Mouse (Mus musculus) MEL-GATA-1-ER (cell line): ENCODE results near the gene Gm49333.
A peak's percentile ranks its signal among the peaks of the same experiment; 100 is the strongest.

Source experiments
- DNase-seq: peaks from one replicate; pipeline ENCODE4 v3.0.0-alpha.2; 2012; ENCODE audit warnings: low read depth; ENCODE audit errors: extremely low read depth

Gene Gm49333

DNA sequence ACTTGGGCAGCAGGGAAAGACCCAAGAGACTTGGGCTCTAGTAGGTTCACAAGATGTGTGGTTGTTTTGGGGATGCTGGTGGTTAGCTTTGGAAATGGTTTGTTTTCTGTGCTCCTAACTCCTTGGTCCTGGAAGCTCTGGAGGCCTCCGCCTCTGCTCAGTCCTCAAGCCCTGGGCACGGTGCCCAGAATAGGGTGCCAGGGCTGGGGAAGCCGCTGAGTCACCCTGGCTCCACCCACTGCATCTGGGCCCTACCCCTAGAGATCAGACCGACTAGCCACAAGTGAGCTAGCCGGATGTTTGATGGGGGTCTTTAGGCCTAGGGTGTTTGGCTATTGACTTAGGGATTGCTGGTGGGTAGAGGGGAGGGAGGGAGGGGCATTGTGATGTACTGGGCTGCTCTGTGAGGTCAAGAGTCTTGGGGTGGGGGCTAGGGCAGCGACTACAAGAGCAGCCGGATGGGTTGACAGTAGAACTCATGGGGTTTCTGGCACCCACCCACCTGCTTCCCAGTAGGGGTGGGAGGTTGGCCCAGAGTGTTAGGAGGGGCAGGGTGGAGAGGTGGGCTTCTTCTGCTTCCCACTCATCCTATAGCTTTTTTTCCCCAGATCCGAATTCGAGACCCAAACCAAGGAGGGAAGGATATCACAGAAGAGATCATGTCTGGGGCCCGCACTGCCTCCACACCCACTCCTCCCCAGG is 66.7 kb downstream of the Gm49333 start:
- peak; percentile 55 for DNase-seq

DNA sequence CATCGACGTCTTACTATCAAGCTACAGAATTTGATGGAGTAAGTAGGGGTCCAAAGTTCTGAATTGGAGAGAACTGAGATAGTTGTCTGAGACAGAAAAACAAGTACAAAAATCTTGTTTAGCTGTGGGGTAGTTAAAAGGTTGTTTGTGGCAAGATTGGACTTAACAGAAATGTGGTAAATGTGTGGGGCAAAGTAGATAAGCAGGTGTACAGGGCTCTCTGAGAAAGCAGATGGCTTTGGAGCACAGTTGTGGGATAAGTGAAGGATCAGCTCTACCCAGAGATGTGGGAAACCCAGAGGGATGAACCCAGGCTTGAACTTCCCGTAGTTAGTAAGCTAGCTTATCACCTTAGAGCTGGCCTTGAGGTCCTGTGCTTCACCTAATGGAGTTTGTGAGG is 79.4 kb downstream of the Gm49333 start:
- no peak for DNase-seq

GRCm38 (mm10) chr16:20691617-20692016 is 80.2 kb downstream of the Gm49333 start:
- no peak for DNase-seq

DNA sequence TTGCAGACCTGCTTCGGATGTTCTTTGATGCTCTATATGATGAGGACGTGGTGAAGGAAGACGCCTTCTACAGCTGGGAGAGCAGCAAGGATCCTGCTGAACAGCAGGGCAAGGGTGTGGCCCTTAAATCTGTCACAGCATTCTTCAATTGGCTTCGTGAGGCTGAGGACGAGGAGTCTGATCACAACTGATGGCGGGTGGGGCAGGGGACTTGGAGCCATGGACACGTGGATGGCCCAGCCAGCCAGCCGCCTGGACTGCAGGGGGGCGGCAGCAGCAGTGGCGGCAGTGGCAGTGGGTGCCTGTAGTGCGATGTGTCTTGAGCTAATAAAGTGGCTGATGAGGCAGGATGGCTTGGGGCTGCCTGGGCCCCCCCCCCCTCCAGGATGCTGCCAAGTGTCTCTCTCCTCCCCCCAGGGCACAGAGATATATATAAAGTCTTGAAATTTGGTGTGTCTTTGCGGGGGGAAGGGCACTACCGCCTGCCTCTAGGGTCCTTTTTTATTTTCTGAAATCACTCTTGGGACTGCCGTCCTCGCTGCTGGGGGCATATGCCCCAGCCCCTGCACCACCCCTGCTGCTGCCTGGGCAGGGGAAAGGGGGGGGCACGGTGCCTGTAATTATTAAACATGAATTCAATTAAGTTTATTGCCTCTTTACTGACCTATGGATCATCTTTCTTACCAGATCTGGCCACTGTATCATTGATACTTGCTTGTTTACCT is 81.0 kb downstream of the Gm49333 start:
- DNase-seq = no peak

- no peak for DNase-seq
These were observed 81.8 kb downstream of the Gm49333 start, which contains the start of gene Fam131a for GRCm38 (mm10) chr16:20693111-20693701. Gene Fam131a (plus strand): TSS chr16:20693241.

GRCm38 (mm10) chr16:20694781-20695180 is 83.4 kb downstream of the Gm49333 start:
- no peak for DNase-seq
